Mouse (Mus musculus): Measurements from ENCODE around the gene Mt3. TPM values are rescaled to one million over a fixed set of nuclear protein-coding genes. Genes with fewer than 3 reads are reported as not detected.
"Not testable (repeated sequence)": the region's sequence is repeated elsewhere in the genome, so short reads cannot be mapped to it uniquely, and the experiment has no call there.

Gene Mt3
- polyA plus RNA-seq, 1 experiment from 2014 or later = 3.6 TPM

- Histone ChIP-seq H3K27ac (no peak overlapping the region), H3K4me2 (no peak overlapping the region), H3K4me3 (replicated peaks) (no peak overlapping the region), H3K9me3 (no peaks in the 10 kb centered on the region), H3K36me3 (no peaks in the 10 kb centered on the region), H3K4me1 (peaks cover 7% of the 10 kb centered on the region), H3K9ac (no peak overlapping the region), H3K27me3 (replicated peaks) (peaks cover 14% of the 10 kb centered on the region; the same call in 1 of the 2 replicates)
- WGBS = 36% methylated on average over 6 of the region's 6 CpGs
- ATAC-seq (ENCODE audit: insufficient read depth, low FRiP score, low read depth) = no peak
Observed at GRCm38 (mm10) chr8:94154537-94154936, 2.1 kb downstream of the Mt3 start.

- ATAC-seq (ENCODE audit: insufficient read depth, low FRiP score, low read depth) = no peak
- Histone ChIP-seq H3K4me2 (no peak overlapping the region), H3K36me3 (no peaks in the 10 kb centered on the region), H3K9ac (no peak overlapping the region), H3K27ac (no peak overlapping the region), H3K4me3 (replicated peaks) (no peak overlapping the region), H3K9me3 (no peaks in the 10 kb centered on the region), H3K4me1 (peaks cover 7% of the 10 kb centered on the region), H3K27me3 (replicated peaks) (peaks cover 14% of the 10 kb centered on the region; the same call in 1 of the 2 replicates)
- WGBS = 63% methylated on average over 4 of the region's 4 CpGs
Observed at GRCm38 (mm10) chr8:94156092-94156491, 3.7 kb downstream of the Mt3 start.

- ATAC-seq (ENCODE audit: insufficient read depth, low FRiP score, low read depth); H3K4me3 ChIP-seq (replicated peaks): not testable (repeated sequence)
- 60% methylated on average over 8 of the region's 8 CpGs for WGBS
Observed at GRCm38 (mm10) chr8:94165772-94166171, 13.4 kb downstream of the Mt3 start.

GRCm38 (mm10) chr8:94167244-94167643 is 14.8 kb downstream of the Mt3 start:
- H3K27me3 ChIP-seq (replicated peaks) = peaks cover 13% of the 10 kb centered on the region
- WGBS = 4% methylated on average over 6 of the region's 6 CpGs
- H3K27ac ChIP-seq = no peak overlapping the region
- no peaks in the 10 kb centered on the region for H3K9me3 ChIP-seq
- ATAC-seq (ENCODE audit: insufficient read depth, low FRiP score, low read depth) = no peak
- no peak overlapping the region for H3K4me3 ChIP-seq (replicated peaks)
- peak overlapping the region; percentile 37; the same call in 1 of the 2 replicates for H3K4me2 ChIP-seq
- H3K36me3 ChIP-seq = no peaks in the 10 kb centered on the region
- no peak overlapping the region for H3K9ac ChIP-seq
- peaks cover 12% of the 10 kb centered on the region for H3K4me1 ChIP-seq

More at GRCm38 (mm10) chr8:94165772-94166171, 13.4 kb downstream of the Mt3 start:
- H3K27ac ChIP-seq; H3K4me1 ChIP-seq; H3K9me3 ChIP-seq; H3K9ac ChIP-seq; H3K36me3 ChIP-seq; H3K4me2 ChIP-seq; H3K27me3 ChIP-seq (replicated peaks): not testable (repeated sequence)

- H3K4me2 ChIP-seq = no peak overlapping the region
- H3K4me3 ChIP-seq (replicated peaks) = no peak overlapping the region
- 71% methylated on average over 5 of the region's 5 CpGs for WGBS
- H3K27ac ChIP-seq = no peak overlapping the region
- no peaks in the 10 kb centered on the region for H3K36me3 ChIP-seq
- peaks cover 24% of the 10 kb centered on the region for H3K4me1 ChIP-seq
- no peaks in the 10 kb centered on the region for H3K9me3 ChIP-seq
- H3K9ac ChIP-seq = no peak overlapping the region
- H3K27me3 ChIP-seq (replicated peaks) = peaks cover 31% of the 10 kb centered on the region
- peak; percentile 25; the same call in 1 of the 2 replicates for ATAC-seq (ENCODE audit: insufficient read depth, low FRiP score, low read depth)
Observed at GRCm38 (mm10) chr8:94169547-94169946, 17.1 kb downstream of the Mt3 start.

- Histone ChIP-seq H3K9ac (no peak overlapping the region), H3K4me3 (replicated peaks) (peak overlapping the region; percentile 48)
Observed at GRCm38 (mm10) chr8:94171321-94171755, 18.9 kb downstream of the Mt3 start.

GRCm38 (mm10) chr8:94172075-94172808 is 19.8 kb downstream of the Mt3 start, which contains the start of gene Mt2:
Gene Mt2 (plus strand): TSS chr8:94172664.
- Histone ChIP-seq H3K36me3 (no peaks in the 10 kb centered on the region), H3K9ac (peak within 1 kb of the TSS; percentile 52), H3K4me3 (replicated peaks) (peak within 1 kb of the TSS; percentile 48), H3K4me2 (peak within 1 kb of the TSS; percentile 89), H3K4me1 (peaks cover 24% of the 10 kb centered on the region), H3K27ac (peak within 1 kb of the TSS; percentile 91), H3K9me3 (no peaks in the 10 kb centered on the region), H3K27me3 (replicated peaks) (peaks cover 44% of the 10 kb centered on the region)
- 1% methylated on average over 56 of the region's 56 CpGs for WGBS
- peak; percentile 92 for ATAC-seq (ENCODE audit: insufficient read depth, low FRiP score, low read depth)

More at GRCm38 (mm10) chr8:94171321-94171755, 18.9 kb downstream of the Mt3 start:
- peak overlapping the region; percentile 91 for H3K27ac ChIP-seq
- WGBS = 41% methylated on average over 10 of the region's 10 CpGs
- peaks cover 24% of the 10 kb centered on the region for H3K4me1 ChIP-seq
- H3K9me3 ChIP-seq = no peaks in the 10 kb centered on the region
- peak overlapping the region; percentile 89 for H3K4me2 ChIP-seq
- H3K27me3 ChIP-seq (replicated peaks) = peaks cover 42% of the 10 kb centered on the region
- no peak for ATAC-seq (ENCODE audit: insufficient read depth, low FRiP score, low read depth)
- H3K36me3 ChIP-seq = no peaks in the 10 kb centered on the region

GRCm38 (mm10) chr8:94172809-94173732 is 20.7 kb downstream of the Mt3 start:
- ATAC-seq (ENCODE audit: insufficient read depth, low FRiP score, low read depth) = no peak
- Histone ChIP-seq H3K36me3 (no peaks in the 10 kb centered on the region), H3K27me3 (replicated peaks) (peaks cover 47% of the 10 kb centered on the region), H3K9me3 (no peaks in the 10 kb centered on the region), H3K4me2 (peak overlapping the region; percentile 89), H3K9ac (peak overlapping the region; percentile 52), H3K4me3 (replicated peaks) (peak overlapping the region; percentile 48), H3K4me1 (peaks cover 24% of the 10 kb centered on the region), H3K27ac (peak overlapping the region; percentile 91)
- WGBS = 2% methylated on average over 39 of the region's 39 CpGs

GRCm38 (mm10) chr8:94173848-94174403 is 21.5 kb downstream of the Mt3 start:
- 49% methylated on average over 11 of the region's 11 CpGs for WGBS
- peaks cover 50% of the 10 kb centered on the region for H3K27me3 ChIP-seq (replicated peaks)
- no peak overlapping the region for H3K9ac ChIP-seq
- H3K27ac ChIP-seq = 0 out of 2 replicates have a peak overlapping the region, but pooled peaks have one; percentile 91
- H3K4me3 ChIP-seq (replicated peaks) = peak overlapping the region; percentile 48
- H3K4me1 ChIP-seq = peaks cover 24% of the 10 kb centered on the region
- H3K36me3 ChIP-seq = no peaks in the 10 kb centered on the region
- ATAC-seq (ENCODE audit: insufficient read depth, low FRiP score, low read depth) = no peak
- H3K9me3 ChIP-seq = no peaks in the 10 kb centered on the region
- peak overlapping the region; percentile 89; the same call in 1 of the 2 replicates for H3K4me2 ChIP-seq

- Histone ChIP-seq H3K4me3 (replicated peaks) (0 out of 2 replicates have a peak overlapping the region, but pooled peaks have one; percentile 48), H3K27ac (no peak overlapping the region), H3K36me3 (no peaks in the 10 kb centered on the region), H3K9me3 (no peaks in the 10 kb centered on the region), H3K9ac (no peak overlapping the region), H3K27me3 (replicated peaks) (peaks cover 50% of the 10 kb centered on the region), H3K4me1 (peaks cover 25% of the 10 kb centered on the region), H3K4me2 (no peak overlapping the region)
- WGBS = 33% methylated on average over 7 of the region's 7 CpGs
- no peak for ATAC-seq (ENCODE audit: insufficient read depth, low FRiP score, low read depth)
Observed at GRCm38 (mm10) chr8:94174619-94175213, 22.3 kb downstream of the Mt3 start.
